Mouse (Mus musculus): ENCODE measurements around the gene Sufu. TPM values are rescaled to one million over a fixed set of nuclear protein-coding genes. Genes with fewer than 3 reads are reported as not detected.
A peak's percentile ranks its signal among the peaks of the same experiment; 100 is the strongest.

Gene Sufu
- polyA plus RNA-seq, 1 experiment from 2014 or later, result 5.7 TPM

DNA sequence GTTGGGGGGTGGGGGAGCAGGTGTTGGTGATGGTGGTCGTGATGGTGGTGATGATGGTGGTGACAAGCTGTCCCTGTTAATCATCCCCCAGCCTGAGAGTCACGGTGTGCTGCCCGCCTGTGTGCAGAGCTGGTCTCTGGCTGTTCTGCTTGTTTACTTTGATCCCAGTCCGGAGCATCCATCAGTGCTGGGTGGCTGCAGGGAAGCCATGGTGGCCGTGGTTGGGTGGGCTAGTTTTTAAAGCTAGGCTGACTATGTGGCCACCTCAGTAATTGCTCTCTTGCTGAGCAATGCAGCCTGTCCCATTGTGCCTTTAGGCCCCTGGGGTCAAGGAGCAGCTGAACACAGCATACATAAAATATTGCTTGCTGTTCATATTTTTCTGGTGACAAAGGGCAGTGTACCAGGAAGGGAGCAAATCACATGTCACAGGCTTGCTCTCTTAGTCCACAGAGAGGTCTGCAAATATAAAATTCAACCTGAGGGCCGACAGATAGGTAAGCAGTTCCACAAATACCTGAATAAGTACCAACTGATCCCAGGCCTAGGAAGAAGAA, 137.9 kb downstream of the Sufu start:
- H3K4me1 ChIP-seq (ENCODE audit: control insufficient read depth, low read depth, low read length), result peaks cover 27% of the 10 kb centered on the region
- no peaks in the 10 kb centered on the region for H3K9me3 ChIP-seq (replicated peaks; ENCODE audit: control insufficient read depth, low read length)
- H3K9ac ChIP-seq (ENCODE audit: low read depth, low read length), result no peak overlapping the region
- no peak overlapping the region for H3K27ac ChIP-seq (ENCODE audit: low read length)
- H3K36me3 ChIP-seq (ENCODE audit: control insufficient read depth, insufficient read depth), result no peaks in the 10 kb centered on the region
- no peak overlapping the region for H3K4me2 ChIP-seq (ENCODE audit: low read depth, low read length)
- no peaks in the 10 kb centered on the region; the same call in 1 of the 2 replicates for H3K27me3 ChIP-seq (ENCODE audit: control insufficient read depth, insufficient read depth, low read depth, low read length)
- no peak for ATAC-seq (ENCODE audit: low read depth)
- 44% methylated on average over 6 of the region's 6 CpGs for WGBS (ENCODE audit: insufficient replicate concordance)
- no peak overlapping the region for H3K4me3 ChIP-seq (ENCODE audit: low read depth, low read length)

DNA sequence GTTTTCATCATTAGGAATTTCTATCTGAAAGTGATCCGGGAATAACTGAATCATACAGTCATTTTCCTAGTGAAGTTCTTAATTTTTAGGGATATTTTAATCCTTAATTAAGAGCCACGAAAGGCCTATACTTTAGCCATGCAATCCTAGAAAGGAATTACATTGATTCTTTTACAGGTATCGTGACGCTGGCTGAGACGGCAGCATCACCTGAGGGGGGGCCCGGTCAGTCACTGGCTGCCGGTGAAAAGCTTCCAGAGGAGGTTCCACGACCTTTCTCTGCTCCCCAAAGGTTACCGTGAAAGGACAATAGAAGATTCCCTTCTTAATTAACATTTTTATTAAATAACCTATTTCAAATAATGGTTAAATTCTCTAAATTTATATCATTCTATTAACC, 140.7 kb downstream of the Sufu start:
- H3K4me1 ChIP-seq (ENCODE audit: control insufficient read depth, low read depth, low read length), result peaks cover 7% of the 10 kb centered on the region
- 83% methylated on average over 9 of the region's 9 CpGs for WGBS (ENCODE audit: insufficient replicate concordance)
- H3K9me3 ChIP-seq (replicated peaks; ENCODE audit: control insufficient read depth, low read length), result no peaks in the 10 kb centered on the region
- H3K9ac ChIP-seq (ENCODE audit: low read depth, low read length), result no peak overlapping the region
- ATAC-seq (ENCODE audit: low read depth), result no peak
- no peak overlapping the region for H3K4me3 ChIP-seq (ENCODE audit: low read depth, low read length)
- no peak overlapping the region for H3K4me2 ChIP-seq (ENCODE audit: low read depth, low read length)
- no peak overlapping the region for H3K27ac ChIP-seq (ENCODE audit: low read length)
- no peaks in the 10 kb centered on the region for H3K36me3 ChIP-seq (ENCODE audit: control insufficient read depth, insufficient read depth)
- H3K27me3 ChIP-seq (ENCODE audit: control insufficient read depth, insufficient read depth, low read depth, low read length), result no peaks in the 10 kb centered on the region

DNA sequence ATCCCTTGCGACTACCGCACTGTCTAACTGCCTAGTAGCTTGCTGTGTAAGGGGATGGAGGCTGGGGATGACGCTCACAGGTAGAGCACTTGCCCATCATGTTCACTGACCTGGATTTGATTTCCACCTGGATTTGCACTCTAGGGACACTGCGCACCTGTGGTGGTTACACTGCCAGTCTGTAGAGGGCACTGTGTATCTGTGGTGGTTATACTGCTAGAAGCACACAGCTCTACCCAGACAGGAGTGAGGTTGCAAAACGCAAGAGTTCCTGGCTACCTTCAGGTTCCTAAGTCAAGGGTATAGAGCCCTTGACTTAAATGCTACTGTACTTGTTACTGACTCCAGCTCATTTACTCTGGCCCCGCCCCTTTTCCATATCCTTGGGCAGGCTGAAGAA, 141.5 kb downstream of the Sufu start:
- Histone ChIP-seq H3K27ac (ENCODE audit: low read length) (no peak overlapping the region), H3K4me1 (ENCODE audit: control insufficient read depth, low read depth, low read length) (no peaks in the 10 kb centered on the region; the same call in 1 of the 2 replicates), H3K4me2 (ENCODE audit: low read depth, low read length) (no peak overlapping the region), H3K4me3 (ENCODE audit: low read depth, low read length) (no peak overlapping the region), H3K9me3 (replicated peaks; ENCODE audit: control insufficient read depth, low read length) (no peaks in the 10 kb centered on the region), H3K27me3 (ENCODE audit: control insufficient read depth, insufficient read depth, low read depth, low read length) (no peaks in the 10 kb centered on the region), H3K9ac (ENCODE audit: low read depth, low read length) (no peak overlapping the region), H3K36me3 (ENCODE audit: control insufficient read depth, insufficient read depth) (no peaks in the 10 kb centered on the region)
- ATAC-seq (ENCODE audit: low read depth), result 0 out of 2 replicates have a peak, but pooled peaks have one; percentile 35
- WGBS (ENCODE audit: insufficient replicate concordance), result 78% methylated on average over 6 of the region's 6 CpGs

Other genes starting within 250 kb of the Sufu start
- 0.14 TPM in 1 of 2 replicates, not detected in the other for gene Pitx3, start 248.6 kb upstream of the Sufu start, polyA plus RNA-seq (2015; fragmentation: Nextera tagmentation; extraction: Ambion mirVana)
- 14.8 and 15.3 TPM in 2 replicates for gene Gbf1, start 244.4 kb upstream of the Sufu start, polyA plus RNA-seq (2015; fragmentation: Nextera tagmentation; extraction: Ambion mirVana)
- gene Nfkb2, start 92.6 kb upstream of the Sufu start, polyA plus RNA-seq (2015; fragmentation: Nextera tagmentation; extraction: Ambion mirVana), result 3.0 and 3.8 TPM in 2 replicates
- gene Psd, start 69.7 kb upstream of the Sufu start, polyA plus RNA-seq (2015; fragmentation: Nextera tagmentation; extraction: Ambion mirVana), result 3.3 TPM in 2 replicates
- 11.1 and 11.6 TPM in 2 replicates for gene Fbxl15, start 68.7 kb upstream of the Sufu start, polyA plus RNA-seq (2015; fragmentation: Nextera tagmentation; extraction: Ambion mirVana)
- gene Cuedc2, start 58.2 kb upstream of the Sufu start, polyA plus RNA-seq (2015; fragmentation: Nextera tagmentation; extraction: Ambion mirVana), result 67.3 and 67.6 TPM in 2 replicates
- 11.2 and 13.8 TPM in 2 replicates for gene Mfsd13a, start 55.8 kb upstream of the Sufu start, polyA plus RNA-seq (2015; fragmentation: Nextera tagmentation; extraction: Ambion mirVana)
- gene 2310034G01Rik, start 46.6 kb upstream of the Sufu start, polyA plus RNA-seq (2015; fragmentation: Nextera tagmentation; extraction: Ambion mirVana), result 0.36 and 0.40 TPM in 2 replicates
- 45.2 and 48.6 TPM in 2 replicates for gene Actr1a, start 1.1 kb upstream of the Sufu start, polyA plus RNA-seq (2015; fragmentation: Nextera tagmentation; extraction: Ambion mirVana)
- 7.7 and 10.5 TPM in 2 replicates for gene Trim8, start 104.8 kb downstream of the Sufu start, polyA plus RNA-seq (2015; fragmentation: Nextera tagmentation; extraction: Ambion mirVana)
- gene Arl3, start 176.3 kb downstream of the Sufu start, polyA plus RNA-seq (2015; fragmentation: Nextera tagmentation; extraction: Ambion mirVana), result 23.6 and 27.1 TPM in 2 replicates
- gene Sfxn2, start 176.5 kb downstream of the Sufu start, polyA plus RNA-seq (2015; fragmentation: Nextera tagmentation; extraction: Ambion mirVana), result 33.4 and 37.6 TPM in 2 replicates
- 24.8 and 31.5 TPM in 2 replicates for gene Wbp1l, start 202.2 kb downstream of the Sufu start, polyA plus RNA-seq (2015; fragmentation: Nextera tagmentation; extraction: Ambion mirVana)

All from liver, embryonic 16.5 days (tissue).